Mouse (Mus musculus) heart, postnatal 0 days (tissue): ENCODE results near the gene Spaar.
A peak's percentile ranks its signal among the peaks of the same experiment; 100 is the strongest.

Experiments used
- CTCF ChIP-seq: IDR thresholded peaks from 2 replicates; pipeline ENCODE4 v1.5.1; 2016; ENCODE audit warnings: antibody characterized with exemption, control low read depth, low read depth
- EP300 ChIP-seq: IDR thresholded peaks from 2 replicates; pipeline ENCODE4 v1.6.1; 2016; ENCODE audit warnings: antibody characterized with exemption, low read depth

- TF ChIP-seq CTCF (peak; percentile 90), EP300 (no peak)
Measured at GRCm38 (mm10) chr4:43711821-43712220, 18.0 kb upstream of the Spaar start.
